Mouse (Mus musculus) kidney, postnatal 0 days (tissue): ENCODE measurements around the gene Tmem230. TPM values are rescaled to one million over a fixed set of nuclear protein-coding genes. Genes with fewer than 3 reads are reported as not detected.
A peak's percentile ranks its signal among the peaks of the same experiment; 100 is the strongest.
"Not testable (repeated sequence)": the region's sequence is repeated elsewhere in the genome, so short reads cannot be mapped to it uniquely, and the experiment has no call there.

ENCODE experiments used
- ATAC-seq: fragments of 200-750 bp; cut with Nextera tagmentation; replicated peaks from 2 replicates; pipeline ENCODE4 v1.8.0; 2017; ENCODE audit warnings: low read depth, moderate number of reproducible peaks, moderate TSS enrichment, moderate library complexity; ENCODE audit not compliant: low FRiP score
- DNase-seq: peaks from one replicate; pipeline ENCODE4 v3.0.0-alpha.2; 2016; ENCODE audit warnings: low spot score
- H3K27ac ChIP-seq: fragments of 300-500 bp; sonication (generic); 2 replicates; pipeline ENCODE4 v1.5.1; 2014; ENCODE audit warnings: mild to moderate bottlenecking
- H3K27me3 ChIP-seq: fragments of 300-500 bp; sonication (generic); 2 replicates; pipeline ENCODE4 v1.6.1; 2014; ENCODE audit warnings: low read length, mixed read lengths; ENCODE audit not compliant: insufficient read depth
- H3K36me3 ChIP-seq: fragments of 300-500 bp; sonication (generic); 2 replicates; pipeline ENCODE4 v1.6.1; 2014; ENCODE audit warnings: low read length, mixed read lengths; ENCODE audit not compliant: insufficient read depth
- H3K4me1 ChIP-seq: fragments of 300-500 bp; sonication (generic); replicated peaks from 2 replicates; pipeline ENCODE4 v1.6.1; 2014; ENCODE audit warnings: antibody characterized with exemption, low read length, mixed read lengths; ENCODE audit not compliant: insufficient read depth
- H3K4me2 ChIP-seq: fragments of 300-500 bp; sonication (generic); 2 replicates; pipeline ENCODE4 v1.6.1; 2014; ENCODE audit warnings: mild to moderate bottlenecking, low read length, moderate library complexity, mixed read lengths
- H3K4me3 ChIP-seq: fragments of 300-500 bp; sonication (generic); replicated peaks from 2 replicates; pipeline ENCODE4 v1.5.1; 2014; ENCODE audit warnings: low read depth, low read length
- H3K9ac ChIP-seq: fragments of 300-500 bp; sonication (generic); 2 replicates; pipeline ENCODE4 v1.6.1; 2014; ENCODE audit warnings: low read depth, low read length
- H3K9me3 ChIP-seq: fragments of 300-500 bp; sonication (generic); replicated peaks from 2 replicates; pipeline ENCODE4 v1.6.1; 2016; ENCODE audit warnings: low read length, inconsistent platforms, mixed read lengths
- CTCF ChIP-seq: IDR thresholded peaks from 2 replicates; pipeline ENCODE4 v1.5.1; 2016; ENCODE audit warnings: antibody characterized with exemption, low read depth, mild to moderate bottlenecking, moderate library complexity
- WGBS: fragments of 180-500 bp; shearing (Covaris S2); extraction: QIAGEN DNeasy Blood & Tissue Kit; methylation state at CpG from one replicate; pipeline ENCODE4 v1.1.7; 2014; 5-methylcytosine and 5-hydroxymethylcytosine counted together
- polyA plus RNA-seq: library from polyadenylated mRNA; unstranded; fragments of >200 nt; fragmentation: Nextera tagmentation; extraction: Ambion mirVana; gene quantifications from 2 replicates; pipeline ENCODE4 v1.2.1, GENCODE M21; 2015

Gene Tmem230
- polyA plus RNA-seq, 1 experiment from 2014 or later = 49.7 TPM

- peak overlapping the region; percentile 54 for H3K9ac ChIP-seq
- no peaks in the 10 kb centered on the region for H3K4me1 ChIP-seq
- H3K27ac ChIP-seq = peak overlapping the region; percentile 82
- peaks cover 7% of the 10 kb centered on the region; the same call in 1 of the 2 replicates for H3K36me3 ChIP-seq
- 1% methylated on average over 7 of the region's 7 CpGs for WGBS
- no peak for TF ChIP-seq CTCF
- H3K4me3 ChIP-seq = peak overlapping the region; percentile 63
- DNase-seq (no peak), ATAC-seq (no peak)
- peak overlapping the region; percentile 53 for H3K4me2 ChIP-seq
- H3K27me3 ChIP-seq = no peaks in the 10 kb centered on the region
- H3K9me3 ChIP-seq = no peaks in the 10 kb centered on the region
Observed at GRCm38 (mm10) chr2:132253603-132254002, 6.0 kb upstream of the Tmem230 start.

DNA sequence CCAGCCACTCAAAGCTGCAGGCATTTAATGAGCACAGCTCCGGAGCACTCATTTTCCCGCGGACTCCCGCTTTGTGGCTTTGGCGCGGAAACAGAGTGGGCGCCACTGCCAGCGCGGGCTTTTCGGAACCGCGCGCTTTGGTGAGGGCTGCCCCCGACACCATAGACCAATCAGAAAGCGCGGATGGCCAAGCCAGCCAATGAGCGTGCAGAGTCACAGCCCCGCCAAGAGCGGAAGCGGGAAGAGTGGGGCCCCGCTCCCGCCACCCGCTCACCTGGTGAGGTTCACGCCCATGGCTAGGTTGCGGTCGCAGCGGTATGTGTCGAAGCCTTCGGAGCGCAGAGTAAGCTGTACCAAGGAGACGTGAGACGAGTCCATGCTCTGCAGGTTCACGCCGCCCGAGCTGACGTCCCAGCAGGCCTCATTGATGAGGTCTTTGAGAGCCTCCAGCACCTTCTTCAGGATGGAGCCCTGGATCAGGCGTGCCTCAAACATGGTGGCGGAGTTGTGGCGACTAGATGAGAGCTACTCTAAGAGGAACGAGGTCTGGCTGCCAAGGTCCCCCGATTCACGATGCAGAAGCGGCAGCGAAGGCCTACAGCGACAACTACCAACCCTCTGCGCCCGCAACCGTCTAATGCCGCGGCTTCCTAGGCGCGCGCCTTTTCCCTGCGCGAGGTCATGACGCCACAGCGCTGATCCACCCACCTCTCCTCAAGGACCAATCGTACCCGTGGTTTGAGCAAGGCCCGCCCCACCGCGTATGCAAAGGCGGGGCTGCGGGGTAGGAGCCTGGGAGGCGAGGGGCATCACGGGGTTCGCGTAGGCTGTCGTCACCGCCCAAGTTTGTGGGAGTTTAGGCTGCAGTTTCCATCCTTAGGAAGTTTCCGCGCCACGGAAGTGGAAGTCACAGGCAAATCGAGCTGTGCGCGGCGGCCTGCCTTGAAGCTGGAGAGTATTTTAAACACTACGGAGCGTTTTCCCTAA is 5.2 kb upstream of the Tmem230 start, which contains the start of gene Pcna:
Gene Pcna (minus strand): TSS at position 773 of the 987 bp plus-strand sequence.
- TF ChIP-seq CTCF = no peak
- WGBS = under 1% methylated on average over 78 of the region's 79 CpGs
- no peaks in the 10 kb centered on the region for H3K9me3 ChIP-seq
- H3K36me3 ChIP-seq = peaks cover 7% of the 10 kb centered on the region; the same call in 1 of the 2 replicates
- peak within 1 kb of the TSS; percentile 65 for H3K9ac ChIP-seq
- peak; percentile 99 for ATAC-seq
- H3K4me3 ChIP-seq = peak within 1 kb of the TSS; percentile 63
- DNase-seq = peak; percentile 99
- H3K27ac ChIP-seq = peak within 1 kb of the TSS; percentile 82
- no peaks in the 10 kb centered on the region for H3K27me3 ChIP-seq
- peaks cover 4% of the 10 kb centered on the region for H3K4me1 ChIP-seq
- H3K4me2 ChIP-seq = peak within 1 kb of the TSS; percentile 84

DNA sequence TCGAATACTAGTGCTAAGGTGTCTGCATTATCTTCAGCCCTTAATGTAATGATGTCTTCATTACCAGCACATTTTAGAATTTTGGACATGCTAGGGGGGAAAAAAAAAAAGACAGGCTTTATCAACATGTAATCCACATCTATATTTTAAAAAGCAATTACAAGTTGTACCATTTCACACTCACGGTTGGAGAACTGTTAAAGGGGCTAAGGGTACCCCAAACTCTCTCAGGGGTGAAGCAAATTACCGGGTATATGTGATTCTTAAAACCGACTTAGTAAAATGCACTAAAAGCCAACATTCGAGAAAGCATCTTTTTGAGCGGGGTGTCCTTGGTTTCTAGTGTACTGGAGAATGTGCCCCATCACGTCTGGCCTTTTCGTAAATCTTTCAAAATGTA is 4.3 kb upstream of the Tmem230 start:
- whole genome bisulfite sequencing = 7% methylated on average over 8 of the region's 8 CpGs
- Histone ChIP-seq H3K27me3 (no peaks in the 10 kb centered on the region), H3K27ac (peak overlapping the region; percentile 82; the same call in 1 of the 2 replicates), H3K4me2 (peak overlapping the region; percentile 84), H3K9ac (peak overlapping the region; percentile 65), H3K4me1 (peaks cover 5% of the 10 kb centered on the region), H3K36me3 (peaks cover 7% of the 10 kb centered on the region; the same call in 1 of the 2 replicates), H3K4me3 (peak overlapping the region; percentile 63), H3K9me3 (no peaks in the 10 kb centered on the region)
- no peak for ATAC-seq
- DNase-seq = no peak
- TF ChIP-seq CTCF = no peak

DNA sequence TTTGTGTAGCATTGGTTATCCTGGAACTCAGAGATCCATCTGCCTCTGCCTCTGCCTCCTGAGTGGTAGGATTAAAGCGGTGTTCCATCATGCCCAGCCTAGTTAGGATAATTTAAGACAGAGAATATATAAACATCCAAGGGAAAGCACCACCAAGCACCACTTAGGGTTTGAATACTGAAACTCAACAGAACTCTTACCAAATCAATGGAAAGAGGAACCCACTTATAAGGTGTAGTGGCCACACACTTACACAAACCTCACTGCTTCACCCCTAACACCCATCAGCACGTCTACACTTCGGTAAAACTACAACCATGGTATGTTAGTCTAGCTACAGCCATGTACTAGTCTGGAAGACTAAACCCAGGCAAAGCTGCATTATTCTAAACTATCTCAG is 4.2 kb downstream of the Tmem230 start:
- Histone ChIP-seq H3K4me3 (no peak overlapping the region), H3K4me2 (no peak overlapping the region), H3K36me3 (no peaks in the 10 kb centered on the region), H3K27me3 (no peaks in the 10 kb centered on the region), H3K27ac (no peak overlapping the region), H3K9ac (no peak overlapping the region), H3K4me1 (peaks cover 5% of the 10 kb centered on the region), H3K9me3 (no peaks in the 10 kb centered on the region)
- no peak for DNase-seq
- ATAC-seq = no peak
- TF ChIP-seq CTCF = no peak
- WGBS = 95% methylated on average over 3 of the region's 3 CpGs

DNA sequence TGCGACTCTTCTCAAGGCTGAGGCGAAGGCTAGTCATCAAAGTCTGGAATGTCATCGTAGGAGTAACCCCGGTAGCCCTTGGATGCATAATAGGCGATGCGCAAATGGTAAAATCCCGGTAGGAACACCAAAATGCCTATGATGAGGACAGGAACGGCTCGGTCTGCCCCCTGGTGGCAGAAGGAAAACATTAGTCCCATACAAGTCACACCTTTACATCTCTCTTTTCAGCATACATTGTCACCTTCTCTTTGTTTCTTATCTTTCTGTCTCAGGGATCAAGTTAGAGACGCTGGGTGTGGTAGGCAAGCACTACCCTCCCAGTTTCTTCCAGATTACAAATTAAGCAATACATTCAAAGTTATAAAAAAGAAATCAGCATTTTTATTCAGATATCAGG is 7.2 kb downstream of the Tmem230 start:
- not testable (repeated sequence) for H3K4me2 ChIP-seq, ATAC-seq, H3K27ac ChIP-seq, H3K36me3 ChIP-seq, H3K27me3 ChIP-seq, H3K9me3 ChIP-seq, H3K9ac ChIP-seq, H3K4me3 ChIP-seq, H3K4me1 ChIP-seq
- WGBS = 26% methylated on average over 6 of the region's 10 CpGs
- TF ChIP-seq CTCF = peak; percentile 73
- DNase-seq = peak; percentile 75

GRCm38 (mm10) chr2:132239434-132239833 is 8.2 kb downstream of the Tmem230 start:
- H3K36me3 ChIP-seq, H3K4me3 ChIP-seq, H3K4me1 ChIP-seq, H3K9me3 ChIP-seq, H3K9ac ChIP-seq, H3K27me3 ChIP-seq, H3K4me2 ChIP-seq, DNase-seq, ATAC-seq, H3K27ac ChIP-seq: not testable (repeated sequence)
- 87% methylated on average over 3 of the region's 3 CpGs for WGBS
